Mouse (Mus musculus) C2C12 (cell line): Measurements from ENCODE around the gene Slc35a3.

Source experiments
- CTCF ChIP-seq: IDR thresholded peaks from one replicate; pipeline ENCODE4 v1.5.1; 2011; ENCODE audit not compliant: control insufficient read depth, insufficient read depth, insufficient read length
- MYOD1 ChIP-seq: IDR thresholded peaks from one replicate; pipeline ENCODE4 v1.6.1; 2011; ENCODE audit warnings: low read depth; ENCODE audit not compliant: control insufficient read depth, insufficient read length
- USF1 ChIP-seq: IDR thresholded peaks from one replicate; pipeline ENCODE4 v1.6.1; 2011; ENCODE audit warnings: low read depth, mild to moderate bottlenecking, control low read depth, moderate library complexity

DNA sequence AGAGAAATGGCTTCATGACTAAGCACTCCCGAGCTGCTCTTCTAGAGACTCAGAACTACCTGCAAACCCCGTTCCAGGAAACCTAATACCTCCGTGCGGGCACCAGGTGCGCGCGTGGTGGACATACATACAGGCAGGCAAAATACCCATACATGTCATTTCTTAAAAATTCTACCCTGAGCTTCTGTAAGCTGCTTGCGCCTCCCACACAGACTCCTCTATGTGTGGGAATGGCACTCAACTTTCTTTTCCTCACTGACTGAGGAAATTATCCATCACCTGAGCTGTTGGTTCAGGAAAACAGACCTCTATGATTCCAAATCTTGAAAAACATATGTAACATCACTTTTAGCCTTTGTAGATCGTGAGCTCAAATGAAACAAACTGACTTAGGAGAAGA, 61.9 kb downstream of the Slc35a3 start:
- TF ChIP-seq MYOD1 (no peak), CTCF (no peak), USF1 (no peak)
